Mouse (Mus musculus) kidney, adult 11 months (tissue): ENCODE results near the gene Fam13c.
A peak's percentile ranks its signal among the peaks of the same experiment; 100 is the strongest.

Experiments
- DNase-seq: peaks from one replicate; pipeline ENCODE4 v3.0.0; 2022

Fam13c gene

GRCm38 (mm10) chr10:70521379-70521778 is 81.1 kb downstream of the Fam13c start:
- DNase-seq: no peak

DNA sequence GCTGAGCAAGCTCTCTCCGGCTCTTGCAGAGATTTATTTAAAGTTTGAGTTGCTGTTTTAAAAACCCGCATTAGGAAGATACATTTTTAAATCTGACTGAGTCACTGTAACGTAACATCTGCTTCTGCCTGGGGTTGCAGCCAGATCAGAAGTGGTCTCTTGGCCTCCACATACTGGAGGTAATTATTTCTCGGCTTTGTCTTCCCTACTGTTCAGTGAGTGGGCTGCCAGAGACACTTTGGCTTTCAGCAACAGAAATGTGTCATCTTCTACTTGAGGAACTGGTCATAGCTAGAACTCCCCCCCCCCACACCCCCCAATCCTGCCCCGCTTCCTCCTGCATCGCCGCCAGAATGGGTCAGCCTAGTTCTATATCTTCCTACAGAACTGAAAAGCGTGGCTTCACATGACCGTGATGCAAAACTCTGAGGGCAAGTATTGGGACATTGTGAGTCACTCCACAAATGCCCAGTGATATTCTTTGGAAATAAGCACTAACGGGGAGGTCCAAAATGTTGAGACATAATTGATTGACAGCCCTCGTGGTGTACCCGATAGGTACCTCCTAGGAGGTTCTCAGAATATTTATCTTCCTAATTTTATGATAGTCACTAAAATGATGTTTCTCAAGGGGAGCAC is 90.0 kb downstream of the Fam13c start:
- no peak for DNase-seq

DNA sequence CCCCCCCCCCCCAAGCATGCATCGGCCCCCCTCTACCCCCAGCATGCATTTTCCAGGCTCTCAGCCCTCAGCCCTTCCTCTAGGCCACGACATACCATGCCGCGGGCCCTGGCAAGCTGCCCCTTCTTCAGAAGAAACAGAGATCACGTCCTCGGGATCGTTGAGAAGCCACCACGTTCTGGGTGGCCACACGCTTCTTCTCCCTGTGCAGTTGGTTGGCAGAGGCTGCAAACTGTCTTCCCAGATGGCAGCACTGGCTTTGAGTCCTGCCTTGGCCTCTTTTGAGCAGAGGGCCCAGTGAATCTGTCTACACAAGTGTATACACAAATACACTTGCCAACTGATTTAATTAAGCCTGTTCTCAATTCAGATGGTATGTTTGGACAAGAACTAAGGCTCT is 92.0 kb downstream of the Fam13c start:
- no peak for DNase-seq

DNA sequence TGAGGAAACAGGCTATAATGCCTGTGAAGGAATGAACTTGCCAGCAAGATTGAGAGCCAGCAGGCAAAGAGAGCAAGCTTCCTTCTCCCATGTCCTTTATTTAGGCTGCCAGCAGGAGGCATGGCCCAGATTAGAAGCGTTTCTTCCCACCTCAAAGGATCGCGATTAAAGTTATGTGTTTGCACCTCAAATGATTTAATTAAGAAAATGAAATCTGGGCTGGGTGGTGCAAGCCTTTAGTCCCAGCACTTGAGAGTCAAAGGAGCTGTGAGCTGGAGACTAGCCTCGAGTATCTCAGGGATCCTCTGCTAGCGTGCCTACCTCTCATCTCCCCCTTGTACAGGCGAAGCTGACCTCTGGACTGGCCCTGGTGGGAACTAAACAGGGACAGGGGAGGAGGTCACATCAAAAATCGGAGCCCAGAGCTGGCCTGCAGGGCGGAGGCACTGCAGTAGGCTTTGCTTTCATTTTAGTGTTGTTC is 93.1 kb downstream of the Fam13c start:
- no peak for DNase-seq

DNA sequence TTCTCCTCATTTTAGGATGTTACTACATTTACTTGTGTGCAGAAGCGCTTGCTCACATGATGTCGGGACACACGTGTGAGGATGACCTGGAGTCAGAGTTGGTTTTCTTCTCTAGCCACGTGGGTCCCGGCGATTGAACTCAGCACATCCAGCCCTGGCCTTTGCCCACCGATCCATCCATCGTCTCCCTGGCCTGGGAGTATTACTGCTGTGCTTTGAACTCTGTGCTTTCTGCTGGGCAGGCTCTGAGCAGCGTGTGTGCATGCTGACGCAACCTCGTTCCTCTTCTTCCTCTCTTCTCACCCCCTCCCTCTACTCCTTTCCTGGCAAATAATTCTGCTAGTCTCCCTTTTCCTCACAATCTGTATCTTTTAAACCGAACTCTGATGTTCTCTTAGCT is 93.7 kb downstream of the Fam13c start:
- no peak for DNase-seq

GRCm38 (mm10) chr10:70534571-70534970 is 94.3 kb downstream of the Fam13c start:
- DNase-seq: no peak

DNA sequence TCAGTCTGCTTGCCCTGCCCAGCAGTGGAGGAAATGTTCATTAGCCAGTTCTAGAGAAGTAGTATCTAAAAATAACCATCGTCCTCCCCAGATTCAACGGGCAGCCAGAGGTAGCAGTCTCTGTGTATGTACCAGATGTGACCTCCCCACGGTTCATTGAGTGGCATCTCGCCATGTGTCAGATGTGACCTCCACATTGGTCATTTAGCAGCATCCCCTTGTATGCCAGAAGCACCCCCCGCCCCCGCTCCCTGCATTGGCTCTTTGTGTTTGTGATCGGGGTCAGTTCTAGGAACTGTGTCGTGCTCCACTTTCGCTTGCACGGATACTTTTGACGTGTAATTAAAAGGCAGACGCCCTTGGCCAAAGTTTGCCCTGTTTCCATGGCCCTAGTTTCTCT is 95.1 kb downstream of the Fam13c start:
- no peak for DNase-seq

GRCm38 (mm10) chr10:70537694-70538093 is 97.4 kb downstream of the Fam13c start:
- DNase-seq: no peak

- no peak for DNase-seq
Measured at GRCm38 (mm10) chr10:70539251-70539650, 99.0 kb downstream of the Fam13c start.

- DNase-seq: no peak
Measured at GRCm38 (mm10) chr10:70540456-70541195, 100.3 kb downstream of the Fam13c start.

- DNase-seq: no peak
Measured at GRCm38 (mm10) chr10:70542857-70543256, 102.6 kb downstream of the Fam13c start.

DNA sequence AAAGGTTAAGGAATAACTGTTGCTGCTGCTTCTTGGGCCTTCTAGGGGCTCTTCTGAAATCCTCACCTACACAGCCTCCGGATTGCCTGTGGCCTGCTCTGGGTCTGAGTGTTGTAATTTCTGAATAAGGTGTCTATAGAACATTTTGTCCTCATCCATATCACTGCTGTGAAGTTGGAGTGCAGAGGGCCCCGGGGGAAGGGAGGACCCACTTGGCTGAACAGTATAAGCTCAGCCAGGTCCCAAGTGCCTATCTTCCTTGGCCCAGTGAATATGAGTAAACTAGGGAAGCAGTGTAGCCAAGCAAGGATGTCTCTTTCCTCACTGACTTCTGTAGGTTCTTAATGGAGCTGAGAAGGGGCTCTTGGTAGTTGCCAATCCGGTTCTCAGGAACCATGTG is 112.2 kb downstream of the Fam13c start:
- no peak for DNase-seq

GRCm38 (mm10) chr10:70563636-70564035 is 123.4 kb downstream of the Fam13c start:
- DNase-seq: peak; percentile 29

- DNase-seq: no peak
Measured at GRCm38 (mm10) chr10:70581556-70582211, 141.4 kb downstream of the Fam13c start.

- no peak for DNase-seq
Measured at GRCm38 (mm10) chr10:70584171-70584570, 143.9 kb downstream of the Fam13c start.

DNA sequence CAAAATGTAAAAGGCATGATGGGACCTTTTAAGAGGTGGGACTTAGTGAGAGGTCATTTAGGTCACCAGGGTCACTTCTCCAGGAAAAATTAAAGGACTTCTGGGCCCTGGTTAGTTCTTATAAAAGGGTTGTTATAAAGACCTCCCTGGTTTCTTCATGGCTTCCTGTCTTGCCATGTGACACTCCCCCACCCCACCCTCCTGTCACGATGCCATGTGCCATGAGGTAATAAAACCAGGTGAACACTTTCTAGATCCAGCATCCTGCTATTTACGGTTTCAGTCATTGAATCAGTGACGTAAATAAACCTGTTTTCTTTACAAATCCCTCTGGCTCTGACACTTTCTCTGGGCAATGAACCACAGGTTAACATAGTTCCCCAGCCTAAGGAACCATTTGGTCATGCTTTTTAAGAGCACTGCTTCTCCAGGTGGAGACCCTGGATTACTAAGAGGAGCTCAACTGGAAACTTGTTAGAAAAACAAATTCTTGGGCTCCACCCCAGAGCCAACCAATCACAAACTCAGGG is 146.7 kb downstream of the Fam13c start:
- peak; percentile 69 for DNase-seq

DNA sequence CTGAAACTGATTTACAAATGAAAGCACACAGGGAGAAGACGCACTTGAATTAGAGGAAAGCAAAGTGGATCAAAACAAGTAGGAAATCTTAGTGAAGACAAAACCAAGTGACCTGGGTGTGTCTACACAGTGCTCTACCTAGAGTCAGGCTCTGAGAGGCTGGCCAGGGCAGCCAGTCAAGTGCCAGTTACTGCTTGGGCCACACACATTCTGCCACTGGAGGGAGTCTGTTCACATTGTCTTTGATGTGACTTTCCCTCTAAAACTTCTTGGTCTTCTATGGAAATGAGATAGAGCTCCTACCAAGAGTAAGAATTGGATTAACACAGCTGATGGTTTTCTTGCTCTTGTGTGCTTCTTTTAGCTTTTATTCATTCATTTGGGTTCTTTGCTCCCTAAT is 153.7 kb downstream of the Fam13c start:
- peak; percentile 64 for DNase-seq

GRCm38 (mm10) chr10:70598081-70598515 is 157.8 kb downstream of the Fam13c start:
- DNase-seq: no peak

DNA sequence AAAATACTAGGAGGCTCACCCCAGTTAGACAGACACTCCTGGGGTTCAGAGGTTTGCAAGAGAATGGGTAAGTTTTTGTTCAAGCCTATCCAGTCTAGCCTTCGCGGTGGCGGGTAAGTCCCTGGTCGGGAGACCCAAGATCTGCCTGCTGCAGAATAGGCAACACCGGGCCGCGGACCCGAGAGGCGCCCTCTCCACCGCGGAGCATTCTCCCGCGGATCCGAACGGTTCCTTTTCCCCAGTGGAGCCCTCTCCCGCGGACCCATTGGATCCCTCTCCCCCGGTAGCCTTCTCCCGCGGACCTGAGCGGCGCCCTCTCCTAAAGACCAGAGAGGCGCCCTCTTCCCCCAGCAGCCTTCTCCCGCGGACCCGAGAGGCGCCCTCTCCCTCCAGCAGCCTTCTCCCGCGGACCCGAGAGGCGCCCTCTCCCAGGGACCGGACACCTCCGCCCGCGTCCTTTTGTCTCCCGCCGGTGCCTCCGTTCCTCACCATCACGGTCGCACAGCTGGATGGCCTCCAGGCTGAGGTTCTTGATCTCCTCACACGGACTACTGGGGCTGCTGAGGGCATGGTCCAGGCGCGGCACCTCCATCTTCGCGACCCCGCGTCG is 158.3 kb downstream of the Fam13c start:
- DNase-seq: peak; percentile 56

- peak; percentile 97 for DNase-seq
Measured at GRCm38 (mm10) chr10:70599126-70599924, 159.0 kb downstream of the Fam13c start.

GRCm38 (mm10) chr10:70599925-70600305 is 159.6 kb downstream of the Fam13c start:
- DNase-seq: no peak
